Mouse (Mus musculus) frontal cortex, postnatal 25 days (tissue): ENCODE measurements at regions not wholly inside any gene's neighbourhood (a gene's known extent, or its start where the extent isn't known, plus 50 kb on each side); places are given as distances from the start of the nearest gene placed in this dataset.

Experiments
- DNase-seq, 2 experiments: peaks; one replicate each; pipeline ENCODE4 v3.0.0; 2022; ENCODE audit warnings: low spot score in 2 of 2

GRCm38 (mm10) chr15:25305801-25306200 lies 107.8 kb downstream of the Basp1 start:
- no peak for DNase-seq

- DNase-seq = no peak
Observed at GRCm38 (mm10) chr15:25303379-25303778, 110.2 kb downstream of the Basp1 start.

GRCm38 (mm10) chr15:25302671-25303294 lies 110.8 kb downstream of the Basp1 start:
- DNase-seq = no peak

GRCm38 (mm10) chr15:25301810-25302209 lies 111.8 kb downstream of the Basp1 start:
- DNase-seq = no peak

GRCm38 (mm10) chr15:25297278-25297677 lies 116.3 kb downstream of the Basp1 start:
- DNase-seq = no peak

- DNase-seq = no peak
Observed at GRCm38 (mm10) chr15:25296714-25297113, 116.8 kb downstream of the Basp1 start.

- no peak for DNase-seq
Observed at GRCm38 (mm10) chr15:25295753-25296152, 117.8 kb downstream of the Basp1 start.

GRCm38 (mm10) chr15:25291231-25291691 lies 122.3 kb downstream of the Basp1 start:
- DNase-seq = no peak

- no peak for DNase-seq
Observed at GRCm38 (mm10) chr15:25287850-25288249, 125.7 kb downstream of the Basp1 start.

- DNase-seq = no peak
Observed at GRCm38 (mm10) chr15:25284354-25285199, 129.0 kb downstream of the Basp1 start.

- DNase-seq = no peak
Observed at GRCm38 (mm10) chr15:25283713-25284112, 129.9 kb downstream of the Basp1 start.

GRCm38 (mm10) chr15:25282346-25282745 lies 131.2 kb downstream of the Basp1 start:
- DNase-seq = no peak

GRCm38 (mm10) chr15:25281942-25282341 lies 131.6 kb downstream of the Basp1 start:
- no peak for DNase-seq

GRCm38 (mm10) chr15:25278317-25279156 lies 135.0 kb downstream of the Basp1 start:
- no peak for DNase-seq

- DNase-seq = no peak
Observed at GRCm38 (mm10) chr15:25276227-25276626, 137.3 kb downstream of the Basp1 start.

- DNase-seq = no peak
Observed at GRCm38 (mm10) chr15:25271886-25272285, 141.7 kb downstream of the Basp1 start.

GRCm38 (mm10) chr15:25270349-25270748 lies 143.2 kb downstream of the Basp1 start:
- no peak for DNase-seq

GRCm38 (mm10) chr15:25269345-25269996 lies 144.1 kb downstream of the Basp1 start:
- DNase-seq = no peak

- DNase-seq = no peak
Observed at GRCm38 (mm10) chr15:25268436-25268835, 145.1 kb downstream of the Basp1 start.

GRCm38 (mm10) chr15:25267509-25267908 lies 146.1 kb downstream of the Basp1 start:
- DNase-seq = no peak
